Mouse (Mus musculus): Measurements from ENCODE around the gene Sept7.

Gene Sept7

DNA sequence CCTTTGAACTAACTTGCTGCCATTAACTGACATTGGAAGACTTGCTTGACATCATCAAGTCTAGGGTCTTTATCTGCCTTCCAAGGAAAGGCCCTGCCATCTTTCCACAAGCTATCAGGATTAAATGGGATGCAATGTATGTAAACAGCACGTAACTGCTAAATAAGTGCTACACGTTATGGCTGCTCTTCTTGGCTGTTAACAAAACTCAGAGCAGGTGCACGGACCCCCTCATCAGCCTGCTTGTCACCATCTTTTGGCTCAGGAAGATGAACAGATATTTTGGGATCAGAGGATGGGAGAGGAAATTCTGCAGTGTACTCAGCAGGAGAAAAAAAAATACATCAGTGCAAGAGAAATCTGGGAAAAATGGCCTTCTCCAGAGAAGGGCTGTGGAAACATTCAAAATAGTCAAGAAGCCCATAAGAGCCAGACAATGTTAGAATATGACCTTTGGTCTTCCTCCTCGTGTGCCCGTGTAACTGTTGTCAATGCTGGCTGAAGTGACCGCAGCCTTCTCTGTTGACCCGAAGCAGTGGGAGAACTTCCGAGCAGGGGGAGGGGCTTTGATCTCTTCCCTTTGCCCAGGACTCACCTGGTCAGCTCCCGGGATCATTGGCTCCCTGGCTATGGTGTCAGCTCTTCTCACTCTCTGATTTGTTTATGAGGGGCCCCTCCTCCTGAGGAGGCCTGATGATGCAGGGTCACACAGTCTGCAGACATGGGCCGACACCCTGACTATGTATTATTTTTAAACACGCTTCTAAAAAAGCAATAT is 76.9 kb downstream of the Sept7 start:
- POLR2A ChIA-PET: no interaction called here
- CTCF ChIA-PET: no interaction called here

- POLR2A ChIA-PET: interaction anchor here in 1 of 4 experiments (0.5 to 1.1 kb wide), 2 partner anchors 75 to 185 kb away, joined by 3 to 4 read pairs; no protein-coding TSS in a partner anchor
Measured at GRCm38 (mm10) chr9:25337436-25338198, 85.4 kb downstream of the Sept7 start.

DNA sequence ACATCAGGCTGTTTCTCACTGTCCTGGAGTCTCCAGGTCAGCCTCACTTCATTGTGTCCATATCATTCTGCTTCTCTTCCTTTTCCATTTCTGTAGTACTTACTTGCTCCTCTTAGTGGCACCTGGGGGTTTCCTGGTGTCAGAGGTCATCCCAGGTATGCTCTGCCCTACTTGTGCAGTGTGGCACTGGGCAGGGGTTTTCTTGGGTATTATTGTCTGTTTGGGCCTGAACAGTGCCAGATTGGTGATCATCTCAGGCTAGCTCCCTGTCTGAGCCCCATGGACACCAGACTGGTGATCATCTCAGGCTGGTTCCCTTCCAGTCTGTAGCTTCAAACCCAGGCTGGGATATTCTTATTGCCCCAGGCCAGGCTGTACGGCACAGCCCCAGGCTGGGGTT is 88.2 kb downstream of the Sept7 start:
- ChIA-PET POLR2A (interaction anchor here in 1 of 4 experiments (0.5 kb wide), 1 partner anchor 22 kb away, joined by 6 read pairs; no protein-coding TSS in a partner anchor), CTCF (no interaction called here)

More at GRCm38 (mm10) chr9:25337436-25338198, 85.4 kb downstream of the Sept7 start:
- CTCF ChIA-PET: no interaction called here

GRCm38 (mm10) chr9:25353775-25354174 is 101.5 kb downstream of the Sept7 start:
- ChIA-PET POLR2A (interaction anchor here in 2 of 4 experiments (0.6 to 1.0 kb wide), 3 partner anchors 35 to 132 kb away, joined by 3 to 4 read pairs (median 3); no protein-coding TSS in a partner anchor), CTCF (interaction anchor here in 1 of 4 experiments (0.6 kb wide), 1 partner anchor 202 kb away, joined by 4 read pairs; no protein-coding TSS in a partner anchor)

GRCm38 (mm10) chr9:25355806-25356205 is 103.6 kb downstream of the Sept7 start:
- CTCF ChIA-PET: no interaction called here

DNA sequence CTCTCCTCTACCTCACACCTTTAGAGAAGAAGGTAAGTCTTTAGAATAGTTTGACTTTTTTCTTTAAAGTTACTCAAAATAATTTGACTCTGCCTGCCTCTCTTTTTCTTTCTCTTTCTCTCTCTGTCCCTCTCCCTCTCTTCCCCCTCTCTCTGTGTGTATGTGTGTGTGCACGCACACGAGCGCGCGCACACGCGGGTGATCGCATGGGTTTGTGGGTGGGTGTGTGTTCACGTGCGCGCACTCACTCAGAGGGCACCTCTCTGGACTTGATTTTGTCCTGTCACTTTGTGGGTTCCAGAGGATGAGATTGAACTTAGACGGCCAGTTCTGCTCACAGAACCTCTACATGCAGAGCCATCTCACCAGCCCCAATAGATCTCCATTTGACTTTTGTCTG is 105.3 kb downstream of the Sept7 start:
- POLR2A ChIA-PET: no interaction called here

More at GRCm38 (mm10) chr9:25355806-25356205, 103.6 kb downstream of the Sept7 start:
- POLR2A ChIA-PET: no interaction called here

GRCm38 (mm10) chr9:25358018-25358417 is 105.8 kb downstream of the Sept7 start:
- POLR2A ChIA-PET: no interaction called here

More for the DNA sequence above, 105.3 kb downstream of the Sept7 start:
- CTCF ChIA-PET: no interaction called here

More at GRCm38 (mm10) chr9:25358018-25358417, 105.8 kb downstream of the Sept7 start:
- CTCF ChIA-PET: no interaction called here
